Mouse (Mus musculus) G1E (cell line): ENCODE measurements at regions not wholly inside any gene's neighbourhood (a gene's known extent, or its start where the extent isn't known, plus 50 kb on each side); places are given as distances from the start of the nearest gene placed in this dataset.

Experiments used
- CTCF ChIP-seq: IDR thresholded peaks from 2 replicates; pipeline ENCODE4 v1.5.1; 2012; ENCODE audit warnings: low read depth, low read length, inconsistent platforms, mixed read lengths
- GATA1 ChIP-seq: IDR thresholded peaks from 2 replicates; pipeline ENCODE4 v1.6.1; 2012; ENCODE audit warnings: borderline replicate concordance, low read length, inconsistent platforms, mixed read lengths
- POLR2AphosphoS5 ChIP-seq: IDR thresholded peaks from 2 replicates; pipeline ENCODE4 v1.6.1; 2012; ENCODE audit warnings: low read depth, low read length, inconsistent platforms; ENCODE audit not compliant: insufficient replicate concordance
- TAL1 ChIP-seq: conservative IDR thresholded peaks from 2 replicates; pipeline ENCODE4 v1.6.1; 2012; ENCODE audit warnings: low read depth, low read length, inconsistent platforms, mixed read lengths

- no peak for TF ChIP-seq CTCF
- TF ChIP-seq TAL1: no peak
- no peak for TF ChIP-seq GATA1
- TF ChIP-seq POLR2AphosphoS5: no peak
These were observed 107.4 kb downstream of the Ndufa10 start for GRCm38 (mm10) chr1:92366249-92366648.
